Mouse (Mus musculus) liver, embryonic 13.5 days (tissue): ENCODE measurements around the gene Ccdc24. TPM values are rescaled to one million over a fixed set of nuclear protein-coding genes. Genes with fewer than 3 reads are reported as not detected.

Experiments
- ATAC-seq: fragments of 200-750 bp; cut with Nextera tagmentation; 2 replicates; pipeline ENCODE4 v1.8.0; 2017; ENCODE audit warnings: low read depth, mild to moderate bottlenecking, moderate number of reproducible peaks, moderate library complexity
- DNase-seq: peaks from one replicate; pipeline ENCODE4 v3.0.0; 2022
- H3K27ac ChIP-seq: fragments of 300-500 bp; sonication (generic); 2 replicates; pipeline ENCODE4 v1.5.1; 2015; ENCODE audit warnings: moderate library complexity, mild to moderate bottlenecking, inconsistent platforms
- H3K27me3 ChIP-seq: fragments of 300-500 bp; sonication (generic); 2 replicates; pipeline ENCODE4 v1.6.1; 2015; ENCODE audit warnings: mild to moderate bottlenecking, inconsistent platforms
- H3K36me3 ChIP-seq: fragments of 300-500 bp; sonication (generic); 2 replicates; pipeline ENCODE4 v1.6.1; 2015; ENCODE audit warnings: mild to moderate bottlenecking, inconsistent platforms
- H3K4me1 ChIP-seq: fragments of 300-500 bp; sonication (generic); replicated peaks from 2 replicates; pipeline ENCODE4 v1.6.1; 2015; ENCODE audit warnings: inconsistent platforms
- H3K4me2 ChIP-seq: fragments of 300-500 bp; sonication (generic); 2 replicates; pipeline ENCODE4 v1.6.1; 2015; ENCODE audit warnings: inconsistent platforms, mild to moderate bottlenecking, moderate library complexity
- H3K4me3 ChIP-seq: fragments of 300-500 bp; sonication (generic); replicated peaks from 2 replicates; pipeline ENCODE4 v1.5.1; 2015; ENCODE audit warnings: mild to moderate bottlenecking, inconsistent platforms
- H3K9ac ChIP-seq: fragments of 300-500 bp; sonication (generic); 2 replicates; pipeline ENCODE4 v1.6.1; 2015; ENCODE audit warnings: mild to moderate bottlenecking, inconsistent platforms
- H3K9me3 ChIP-seq: fragments of 300-500 bp; sonication (generic); replicated peaks from 2 replicates; pipeline ENCODE4 v1.6.1; 2016; ENCODE audit warnings: inconsistent platforms
- WGBS: fragments of 180-500 bp; shearing (Covaris S2); methylation state at CpG from one replicate; pipeline ENCODE4 v1.1.7; 2015; ENCODE audit not compliant: insufficient replicate concordance; 5-methylcytosine and 5-hydroxymethylcytosine counted together
- polyA plus RNA-seq: library from polyadenylated mRNA; unstranded; fragments of >200 nt; fragmentation: Nextera tagmentation; extraction: Ambion mirVana; gene quantifications from 2 replicates; pipeline ENCODE4 v1.2.1, GENCODE M21; 2015

Gene Ccdc24
- polyA plus RNA-seq, 1 experiment from 2014 or later: 1.0 TPM

DNA sequence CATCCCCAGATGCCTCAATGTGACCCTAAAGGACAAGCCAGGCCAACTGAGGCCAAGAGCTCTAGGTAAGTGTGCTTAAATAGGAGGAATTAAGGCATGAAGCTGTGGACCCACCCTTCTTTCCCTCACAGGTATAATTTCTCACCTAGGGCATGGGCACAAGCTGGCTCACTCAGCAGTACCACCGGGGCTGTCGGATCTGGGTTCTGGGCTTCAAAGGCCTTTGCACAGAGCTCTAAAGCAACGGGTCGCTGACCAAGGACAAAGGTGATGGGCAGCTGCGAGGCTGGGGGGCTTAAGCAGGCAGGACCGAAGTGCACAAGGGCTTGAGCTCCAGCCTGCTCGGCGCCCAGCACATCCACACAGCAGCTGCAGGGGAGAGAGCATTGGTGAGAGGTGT, 18.4 kb upstream of the Ccdc24 start:
- DNase-seq (no peak), ATAC-seq (no peak)
- H3K36me3 ChIP-seq: peaks cover 43% of the 10 kb centered on the region
- no peaks in the 10 kb centered on the region for H3K27me3 ChIP-seq
- 83% methylated on average over 8 of the region's 8 CpGs for WGBS
- H3K4me3 ChIP-seq: peak overlapping the region; percentile 85
- peak overlapping the region; percentile 70 for H3K9ac ChIP-seq
- no peaks in the 10 kb centered on the region for H3K9me3 ChIP-seq
- H3K4me2 ChIP-seq: peak overlapping the region; percentile 77
- H3K4me1 ChIP-seq: peaks cover 33% of the 10 kb centered on the region
- 0 out of 2 replicates have a peak overlapping the region, but pooled peaks have one; percentile 25 for H3K27ac ChIP-seq

DNA sequence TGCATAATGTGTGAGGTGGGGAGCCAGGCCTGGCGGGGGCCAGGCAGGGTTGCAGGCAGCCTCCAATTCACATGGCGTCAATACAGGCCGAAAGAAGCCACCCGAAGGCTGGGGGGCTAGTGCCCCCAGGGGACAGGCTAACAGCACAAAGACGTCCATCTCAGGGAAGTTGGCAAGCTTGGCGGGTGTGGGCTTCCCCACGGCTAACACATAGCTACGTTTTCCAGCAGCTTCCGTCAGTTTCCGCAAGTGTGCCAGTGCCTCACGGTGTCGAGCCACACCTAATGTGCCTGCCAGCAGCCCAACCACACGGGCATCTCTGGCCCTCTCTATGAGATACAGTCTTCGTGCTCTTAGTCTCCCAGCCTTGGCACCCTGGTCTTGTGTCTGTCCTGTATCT, 17.7 kb upstream of the Ccdc24 start:
- no peaks in the 10 kb centered on the region for H3K9me3 ChIP-seq
- peaks cover 44% of the 10 kb centered on the region for H3K36me3 ChIP-seq
- peaks cover 40% of the 10 kb centered on the region for H3K4me1 ChIP-seq
- H3K4me3 ChIP-seq: no peak overlapping the region
- H3K27ac ChIP-seq: no peak overlapping the region
- no peak overlapping the region for H3K9ac ChIP-seq
- no peak for ATAC-seq
- H3K27me3 ChIP-seq: no peaks in the 10 kb centered on the region
- H3K4me2 ChIP-seq: no peak overlapping the region
- no peak for DNase-seq
- 82% methylated on average over 14 of the region's 14 CpGs for WGBS

GRCm38 (mm10) chr4:117889471-117889870, 17.1 kb upstream of the Ccdc24 start:
- ATAC-seq (no peak), DNase-seq (no peak)
- WGBS: 80% methylated on average over 15 of the region's 15 CpGs
- Histone ChIP-seq H3K4me2 (no peak overlapping the region), H3K4me1 (peaks cover 45% of the 10 kb centered on the region), H3K27me3 (peaks cover under 1% of the 10 kb centered on the region; the same call in 1 of the 2 replicates), H3K27ac (no peak overlapping the region), H3K9ac (no peak overlapping the region), H3K36me3 (peaks cover 44% of the 10 kb centered on the region), H3K9me3 (no peaks in the 10 kb centered on the region), H3K4me3 (no peak overlapping the region)

DNA sequence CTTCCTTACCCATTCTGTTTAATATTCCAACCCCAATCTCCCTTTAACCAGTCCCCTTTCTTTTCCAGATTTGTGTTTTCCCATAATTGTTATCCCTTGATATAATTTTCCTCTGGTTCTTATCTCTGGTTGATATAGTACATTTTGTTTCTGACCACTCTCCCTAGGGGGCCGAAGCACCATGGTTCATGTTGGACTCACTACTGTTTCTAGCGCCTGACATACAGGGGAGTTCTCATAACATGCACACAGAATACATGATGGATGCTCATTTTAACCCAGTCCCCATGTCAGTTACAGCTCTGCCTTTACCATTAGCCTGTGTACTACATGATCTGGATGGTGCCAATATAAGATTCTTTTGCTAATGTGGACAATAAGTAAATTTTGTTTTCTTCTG, 15.6 kb upstream of the Ccdc24 start:
- peak overlapping the region; percentile 34 for H3K27ac ChIP-seq
- peak overlapping the region; percentile 88 for H3K4me2 ChIP-seq
- H3K9ac ChIP-seq: peak overlapping the region; percentile 97; the same call in 1 of the 2 replicates
- H3K27me3 ChIP-seq: peaks cover 16% of the 10 kb centered on the region
- peaks cover 44% of the 10 kb centered on the region for H3K36me3 ChIP-seq
- peak overlapping the region; percentile 91 for H3K4me3 ChIP-seq
- no peak for DNase-seq
- 63% methylated on average over 2 of the region's 2 CpGs for WGBS
- no peaks in the 10 kb centered on the region for H3K9me3 ChIP-seq
- no peak for ATAC-seq
- peaks cover 61% of the 10 kb centered on the region for H3K4me1 ChIP-seq

GRCm38 (mm10) chr4:117887133-117887532, 14.8 kb upstream of the Ccdc24 start, which contains the start of gene Atp6v0b:
Atp6v0b (minus strand) TSS chr4:117887333.
- Histone ChIP-seq H3K36me3 (peaks cover 44% of the 10 kb centered on the region), H3K9ac (peak within 1 kb of the TSS; percentile 97), H3K4me3 (peak within 1 kb of the TSS; percentile 91), H3K27ac (peak within 1 kb of the TSS; percentile 89), H3K9me3 (no peaks in the 10 kb centered on the region), H3K4me1 (peaks cover 63% of the 10 kb centered on the region), H3K4me2 (peak within 1 kb of the TSS; percentile 88), H3K27me3 (peaks cover 24% of the 10 kb centered on the region)
- peak; percentile 87 for ATAC-seq
- under 1% methylated on average over 37 of the region's 37 CpGs for WGBS
- peak; percentile 91 for DNase-seq

DNA sequence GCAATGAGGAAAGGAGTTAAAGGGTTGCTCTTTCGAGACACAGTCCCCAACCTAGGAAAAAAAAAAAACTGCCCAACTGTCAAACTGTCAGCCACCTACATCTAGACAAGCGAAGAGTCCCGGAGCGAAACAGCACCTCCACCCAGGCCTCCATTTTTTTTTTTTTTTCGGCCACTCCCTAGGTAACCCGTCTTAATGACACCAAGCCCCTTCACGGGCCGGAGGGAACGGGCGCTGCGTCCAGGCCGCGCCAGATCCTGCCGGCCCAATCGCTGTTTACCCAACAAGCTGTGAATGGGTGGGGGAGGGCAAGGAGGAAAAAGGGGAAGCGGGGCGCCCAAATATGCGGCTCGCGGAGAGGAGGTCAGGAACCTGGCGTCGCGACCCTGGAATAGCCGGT, 14.3 kb upstream of the Ccdc24 start:
- Histone ChIP-seq H3K36me3 (peaks cover 44% of the 10 kb centered on the region), H3K4me1 (peaks cover 62% of the 10 kb centered on the region)
- peak; percentile 41 for DNase-seq

DNA sequence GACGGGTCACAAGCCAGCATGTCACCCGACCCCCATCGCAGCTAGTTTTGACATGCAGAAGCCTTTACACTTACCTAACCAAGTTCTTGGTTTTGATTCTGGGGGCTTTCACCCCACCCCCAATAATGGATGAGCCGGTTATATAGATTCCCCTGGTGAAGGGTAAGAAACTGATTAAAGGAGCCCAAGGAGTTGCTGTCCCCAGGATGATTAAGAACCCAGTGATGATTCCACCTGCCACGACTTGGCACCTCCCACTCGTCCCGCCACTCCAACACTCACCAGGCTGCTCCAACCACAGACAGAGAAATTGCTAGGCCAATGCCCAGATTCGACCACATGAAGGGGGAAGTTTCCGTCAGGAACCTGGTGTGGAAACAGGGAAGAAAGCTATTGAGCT, 13.6 kb upstream of the Ccdc24 start:
- Histone ChIP-seq H3K4me1 (peaks cover 57% of the 10 kb centered on the region), H3K27ac (peak overlapping the region; percentile 89)
- WGBS: 70% methylated on average over 9 of the region's 9 CpGs

More for the DNA sequence above, 14.3 kb upstream of the Ccdc24 start:
- Histone ChIP-seq H3K27me3 (peaks cover 28% of the 10 kb centered on the region), H3K9ac (peak overlapping the region; percentile 97), H3K4me3 (peak overlapping the region; percentile 91), H3K4me2 (peak overlapping the region; percentile 88), H3K27ac (peak overlapping the region; percentile 89), H3K9me3 (no peaks in the 10 kb centered on the region)
- peak; percentile 39 for ATAC-seq
- WGBS: under 1% methylated on average over 24 of the region's 24 CpGs

GRCm38 (mm10) chr4:117885093-117885492, 12.7 kb upstream of the Ccdc24 start:
- WGBS: 89% methylated on average over 10 of the region's 10 CpGs
- no peak overlapping the region; the same call in 1 of the 2 replicates for H3K4me3 ChIP-seq
- H3K36me3 ChIP-seq: peaks cover 39% of the 10 kb centered on the region
- peaks cover 44% of the 10 kb centered on the region for H3K27me3 ChIP-seq
- ATAC-seq (no peak), DNase-seq (no peak)
- H3K9me3 ChIP-seq: no peaks in the 10 kb centered on the region
- 0 out of 2 replicates have a peak overlapping the region, but pooled peaks have one; percentile 26 for H3K9ac ChIP-seq
- H3K4me1 ChIP-seq: peaks cover 49% of the 10 kb centered on the region
- no peak overlapping the region for H3K27ac ChIP-seq
- peak overlapping the region; percentile 88; the same call in 1 of the 2 replicates for H3K4me2 ChIP-seq

More for the DNA sequence above, 13.6 kb upstream of the Ccdc24 start:
- H3K27me3 ChIP-seq: peaks cover 35% of the 10 kb centered on the region
- H3K9ac ChIP-seq: peak overlapping the region; percentile 97
- H3K9me3 ChIP-seq: no peaks in the 10 kb centered on the region
- ATAC-seq: no peak
- peak overlapping the region; percentile 91 for H3K4me3 ChIP-seq
- peak overlapping the region; percentile 88 for H3K4me2 ChIP-seq
- DNase-seq: no peak
- peaks cover 47% of the 10 kb centered on the region for H3K36me3 ChIP-seq

DNA sequence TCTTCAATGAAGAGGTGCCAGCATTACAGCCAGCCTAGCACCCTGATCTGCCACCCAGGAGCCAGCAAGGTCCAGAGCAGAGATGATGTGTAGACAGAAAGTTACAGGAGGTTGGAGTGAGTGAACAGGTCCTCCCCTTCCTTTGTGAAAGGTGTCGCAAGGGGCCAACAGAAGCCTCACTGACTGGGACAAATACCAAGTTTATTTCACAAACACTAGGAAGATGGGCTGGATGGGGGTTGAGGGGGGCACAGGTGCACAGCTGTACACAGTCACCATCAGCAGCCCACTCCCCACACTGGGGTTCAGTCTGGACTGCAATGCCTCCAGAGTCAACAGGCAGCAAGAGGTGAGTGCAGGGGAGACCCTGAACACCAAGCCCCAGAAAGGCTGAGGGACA, 11.8 kb upstream of the Ccdc24 start:
- 0 out of 2 replicates have a peak overlapping the region, but pooled peaks have one; percentile 9 for H3K9ac ChIP-seq
- H3K4me3 ChIP-seq: peak overlapping the region; percentile 66
- no peak overlapping the region for H3K27ac ChIP-seq
- peak overlapping the region; percentile 93 for H3K4me2 ChIP-seq
- H3K27me3 ChIP-seq: peaks cover 45% of the 10 kb centered on the region
- whole genome bisulfite sequencing: 94% methylated on average over 1 of the region's 1 CpGs
- H3K9me3 ChIP-seq: no peaks in the 10 kb centered on the region
- no peak for DNase-seq
- peaks cover 49% of the 10 kb centered on the region for H3K4me1 ChIP-seq
- ATAC-seq: no peak
- H3K36me3 ChIP-seq: peaks cover 29% of the 10 kb centered on the region

GRCm38 (mm10) chr4:117882701-117883691, 10.6 kb upstream of the Ccdc24 start, which contains the start of gene B4galt2:
B4galt2 (minus strand) TSS chr4:117883487.
- ATAC-seq (0 out of 2 replicates have a peak, but pooled peaks have one; percentile 3), DNase-seq (no peak)
- Histone ChIP-seq H3K36me3 (peaks cover 27% of the 10 kb centered on the region), H3K9me3 (no peaks in the 10 kb centered on the region), H3K27ac (no peak within 1 kb of the TSS), H3K9ac (peak within 1 kb of the TSS; percentile 68), H3K27me3 (peaks cover 45% of the 10 kb centered on the region), H3K4me3 (peak within 1 kb of the TSS; percentile 66), H3K4me1 (peaks cover 47% of the 10 kb centered on the region), H3K4me2 (peak within 1 kb of the TSS; percentile 93)
- 3% methylated on average over 75 of the region's 103 CpGs for WGBS

- WGBS: 58% methylated on average over 5 of the region's 5 CpGs
- no peak for ATAC-seq
These were observed 6.3 kb upstream of the Ccdc24 start for GRCm38 (mm10) chr4:117878703-117879102.

More at GRCm38 (mm10) chr4:117878703-117879102, 6.3 kb upstream of the Ccdc24 start:
- Histone ChIP-seq H3K27ac (no peak overlapping the region), H3K9me3 (no peaks in the 10 kb centered on the region), H3K27me3 (peaks cover 37% of the 10 kb centered on the region), H3K4me1 (peaks cover 13% of the 10 kb centered on the region), H3K36me3 (peaks cover 6% of the 10 kb centered on the region; the same call in 1 of the 2 replicates), H3K9ac (no peak overlapping the region), H3K4me2 (no peak overlapping the region), H3K4me3 (no peak overlapping the region)
- no peak for DNase-seq
